Mouse (Mus musculus) embryonic stem cell, embryonic (primary cell): Measurements from ENCODE around the gene Cyp2a12.
"Not testable (repeated sequence)": the region's sequence is repeated elsewhere in the genome, so short reads cannot be mapped to it uniquely, and the experiment has no call there.

ENCODE experiments used
- CTCF ChIA-PET, 4 experiments: fragments of 300-600 bp in 2 of 4; fragments of 350-600 bp in 2 of 4; sonication (Branson Sonifier 250); formaldehyde crosslinking; loops; one replicate each; lab custom pipeline; 2022; ENCODE audit warnings: inconsistent platforms in 2 of 4; lab: Charles Lee
- POLR2A ChIA-PET, 4 experiments: fragments of 300-600 bp in 2 of 4; fragments of 350-600 bp in 2 of 4; sonication (Branson Sonifier 250); formaldehyde crosslinking; loops; one replicate each; lab custom pipeline; 2022; ENCODE audit warnings: antibody characterized with exemption in 4 of 4, inconsistent platforms in 1 of 4; lab: Charles Lee

Gene Cyp2a12

GRCm38 (mm10) chr7:27028789-27029188, at the start of gene Cyp2a12:
Gene Cyp2a12, plus strand, starts transcription at chr7:27029081.
- POLR2A ChIA-PET, result no interaction called here
- CTCF ChIA-PET, result no interaction called here

GRCm38 (mm10) chr7:26981464-26981863, 47.4 kb upstream of the Cyp2a12 start:
- CTCF ChIA-PET, POLR2A ChIA-PET: not testable (repeated sequence)

- POLR2A ChIA-PET, CTCF ChIA-PET: not testable (repeated sequence)
Observed at GRCm38 (mm10) chr7:26981937-26982336, 46.9 kb upstream of the Cyp2a12 start.

GRCm38 (mm10) chr7:26982551-26982950, 46.3 kb upstream of the Cyp2a12 start:
- POLR2A ChIA-PET, result no interaction called here
- CTCF ChIA-PET, result no interaction called here

GRCm38 (mm10) chr7:26983151-26983550, 45.7 kb upstream of the Cyp2a12 start:
- CTCF ChIA-PET, result interaction anchor here in 1 of 4 experiments (0.7 kb wide), 1 partner anchor 1710 kb away, joined by 3 read pairs; no protein-coding TSS in a partner anchor
- POLR2A ChIA-PET, result not testable (repeated sequence)

- CTCF ChIA-PET, POLR2A ChIA-PET: not testable (repeated sequence)
Observed at GRCm38 (mm10) chr7:27026581-27026980, 2.3 kb upstream of the Cyp2a12 start.

GRCm38 (mm10) chr7:27048886-27049285, 20.0 kb downstream of the Cyp2a12 start:
- POLR2A ChIA-PET, CTCF ChIA-PET: not testable (repeated sequence)

GRCm38 (mm10) chr7:27059333-27059732, 30.5 kb downstream of the Cyp2a12 start:
- POLR2A ChIA-PET, result not testable (repeated sequence)
- CTCF ChIA-PET, result interaction anchor here in 1 of 4 experiments (0.7 kb wide), 1 partner anchor 1111 kb away, joined by 4 read pairs; no protein-coding TSS in a partner anchor

GRCm38 (mm10) chr7:27059896-27060295, 31.0 kb downstream of the Cyp2a12 start:
- CTCF ChIA-PET, result interaction anchor here in 1 of 4 experiments (0.7 kb wide), 1 partner anchor 1112 kb away, joined by 4 read pairs; no protein-coding TSS in a partner anchor
- POLR2A ChIA-PET, result not testable (repeated sequence)

GRCm38 (mm10) chr7:27078641-27079040, 49.8 kb downstream of the Cyp2a12 start:
- POLR2A ChIA-PET, result no interaction called here
- CTCF ChIA-PET, result no interaction called here

GRCm38 (mm10) chr7:27081625-27082024, 52.7 kb downstream of the Cyp2a12 start:
- ChIA-PET POLR2A (no interaction called here), CTCF (no interaction called here)
